Mouse (Mus musculus): ENCODE results near the gene Rptor. TPM values are rescaled to one million over a fixed set of nuclear protein-coding genes. Genes with fewer than 3 reads are reported as not detected.

Gene Rptor
- 10 to 100 TPM; 30.4 to 34.0 TPM for total RNA-seq (2021)
- long read RNA-seq, experiment 1, full-length matches to known transcripts: 4 of 19 reads
- long read RNA-seq, experiment 1, partial matches to known transcripts: 15 of 19 reads
- long read RNA-seq, experiment 1, other reads (novel, unspliced or antisense): 0 of 19 reads
- long read RNA-seq, experiment 2, partial matches to known transcripts: 3 of 3 reads
- long read RNA-seq, experiment 2, other reads (novel, unspliced or antisense): 0 of 3 reads

DNA sequence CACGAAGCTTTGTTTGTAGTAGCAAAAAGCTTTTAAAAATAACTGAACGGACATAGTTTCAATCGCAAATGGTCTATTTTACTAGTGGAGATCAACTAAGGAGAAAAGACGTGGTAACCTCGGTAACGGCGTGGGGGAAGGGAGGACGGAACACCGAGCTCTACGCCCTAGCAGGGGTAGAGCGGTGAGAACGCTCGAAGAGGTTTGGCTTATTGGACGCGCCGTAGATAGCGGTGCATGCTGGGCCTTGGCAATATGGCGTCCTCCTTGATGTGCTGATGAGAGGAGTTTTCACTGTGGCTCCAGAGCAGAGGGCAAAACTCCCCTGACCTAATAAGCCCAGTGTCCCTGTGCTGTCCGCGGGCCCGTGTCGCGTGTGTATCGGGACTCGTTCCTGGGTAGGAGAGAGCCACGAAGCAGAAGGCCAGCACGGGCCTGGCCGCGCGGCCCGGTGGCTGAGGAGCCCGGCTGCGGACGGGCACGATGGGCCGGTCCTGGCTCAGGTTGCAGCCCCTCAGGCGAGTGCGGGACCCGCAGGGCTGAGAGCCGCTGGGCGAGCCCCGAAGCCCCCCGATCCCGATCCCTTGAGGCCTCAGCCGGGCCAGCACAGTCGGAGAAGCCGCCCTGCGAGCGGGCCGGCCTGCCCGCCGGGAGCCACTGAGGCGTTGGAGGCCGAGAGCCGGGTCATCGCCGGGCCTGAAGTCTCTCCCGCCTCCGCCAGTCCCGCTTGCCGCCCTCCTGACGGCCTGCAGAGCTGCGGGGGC, at the start of gene Rptor:
Rptor (plus strand) TSS at position 143 of the 764 bp plus-strand sequence.
- peak; percentile 98 to 100 for DNase-seq

DNA sequence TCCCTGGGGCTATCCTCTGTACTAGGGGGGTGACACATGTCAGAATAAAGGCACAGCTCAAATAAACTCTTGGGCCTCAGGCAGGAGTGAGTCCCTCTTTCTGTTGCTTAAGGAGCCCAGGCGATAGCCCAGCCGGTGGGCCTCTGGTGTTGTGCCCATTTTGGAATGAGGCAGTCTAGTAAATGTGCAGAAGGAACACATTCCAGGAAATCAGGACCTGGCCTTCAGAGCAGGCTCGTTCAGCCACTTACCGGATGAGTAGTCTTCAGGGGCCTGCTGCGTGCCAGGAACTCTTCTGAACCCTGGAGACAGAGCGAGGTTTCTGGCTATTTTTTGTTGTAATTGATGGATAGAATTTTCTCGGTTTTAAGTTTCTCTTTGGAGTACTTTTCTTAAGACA, 48.0 kb upstream of the Rptor start:
- DNase-seq: no peak

DNA sequence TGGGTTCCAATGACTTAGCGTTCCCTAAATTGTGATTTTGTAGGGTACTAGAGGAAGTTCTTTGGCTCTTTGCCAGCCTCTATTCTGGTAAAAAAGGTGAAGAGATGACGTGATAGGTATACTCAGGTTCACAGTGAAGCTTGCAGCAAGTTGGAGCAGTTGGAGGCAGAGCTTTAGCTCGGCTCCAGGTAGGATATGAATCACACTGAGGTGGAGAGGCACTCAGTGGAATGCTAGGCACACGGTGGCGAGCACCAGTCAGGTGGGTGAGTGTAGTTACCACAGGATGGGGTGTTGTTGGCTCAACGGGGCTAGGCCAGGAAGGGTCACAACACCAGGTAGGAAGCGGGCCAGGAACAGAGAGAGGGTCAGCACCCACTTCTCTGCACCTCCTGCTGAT, 47.5 kb upstream of the Rptor start:
- DNase-seq: no peak

DNA sequence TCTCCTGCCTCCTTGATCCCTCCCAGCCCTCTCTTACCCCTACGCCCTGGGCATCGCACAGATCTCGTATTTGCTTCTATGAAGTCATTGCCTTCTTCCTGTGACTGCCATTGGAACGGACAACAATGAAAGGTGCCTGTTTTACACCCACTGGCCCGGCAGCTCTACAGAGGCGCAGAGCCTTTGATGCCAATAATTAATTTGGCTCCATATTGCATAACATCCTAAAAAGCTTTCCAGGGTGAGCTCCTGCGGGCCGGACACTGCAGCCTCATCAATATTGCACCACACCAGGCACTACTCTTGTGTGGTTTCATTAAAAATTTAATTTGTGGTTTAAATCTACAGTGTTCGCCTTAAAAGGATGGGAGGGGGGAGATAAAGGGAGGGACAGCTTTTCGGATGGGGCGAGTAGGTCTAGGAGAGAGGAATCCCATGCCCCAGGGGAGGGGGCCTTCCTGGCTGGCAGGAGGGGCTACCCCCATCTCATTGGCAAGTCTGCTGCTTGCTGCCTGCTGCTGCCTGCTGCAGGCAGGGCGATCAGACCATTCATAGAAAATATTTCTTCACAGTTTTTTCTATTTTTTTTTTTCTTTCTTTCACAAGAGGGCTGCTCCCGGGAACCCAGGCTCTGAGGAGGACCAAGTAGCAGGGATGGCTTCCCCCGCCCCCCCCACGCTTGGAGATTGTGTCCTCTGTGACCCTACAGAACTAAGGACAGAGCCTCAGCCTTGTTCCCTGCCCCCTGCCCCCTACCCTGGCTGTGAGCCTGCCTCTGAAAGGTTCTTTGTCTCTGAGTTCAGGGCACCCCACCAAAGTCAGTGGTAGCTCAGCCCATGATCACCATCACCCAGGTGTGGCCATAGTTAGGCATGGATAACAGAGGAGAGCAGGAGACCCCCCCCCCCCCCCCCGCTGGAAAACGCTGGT, 44.5 kb upstream of the Rptor start:
- no peak for DNase-seq

DNA sequence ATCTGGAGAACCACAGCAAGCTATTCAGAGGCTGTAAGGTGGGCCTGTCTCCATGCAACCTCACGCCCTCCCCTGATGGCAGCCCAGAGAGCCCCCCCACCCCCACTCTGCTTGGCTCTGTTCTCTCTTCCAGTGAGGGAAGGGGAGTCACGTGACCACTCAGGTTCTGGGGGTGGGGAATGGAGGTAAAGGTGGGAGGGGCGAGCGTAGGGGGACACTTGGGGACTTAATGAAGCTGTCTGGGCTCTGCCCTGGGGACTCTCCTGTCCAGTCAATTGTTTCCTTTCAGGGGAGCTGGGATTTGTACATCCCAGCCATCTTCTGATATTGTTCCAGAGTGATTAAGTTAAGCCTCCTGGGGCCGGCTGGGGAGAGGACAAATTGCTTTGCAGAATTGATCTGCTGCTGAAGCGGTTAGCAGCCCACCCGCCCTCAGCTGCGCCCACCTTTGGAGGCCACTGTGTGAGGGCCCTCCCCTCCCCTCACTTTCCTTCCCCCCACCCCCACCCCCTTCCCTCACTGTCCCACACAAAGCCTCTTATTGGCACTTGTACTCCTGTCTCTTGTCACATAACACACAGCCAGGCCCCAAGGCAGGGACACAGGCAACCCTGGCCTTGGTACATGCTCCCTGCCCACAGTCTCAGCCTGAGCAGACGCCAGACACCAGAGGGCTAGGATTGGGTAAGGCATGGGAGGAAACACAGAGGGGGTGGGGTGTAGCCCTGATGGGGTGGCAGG, 43.7 kb upstream of the Rptor start:
- DNase-seq: no peak

DNA sequence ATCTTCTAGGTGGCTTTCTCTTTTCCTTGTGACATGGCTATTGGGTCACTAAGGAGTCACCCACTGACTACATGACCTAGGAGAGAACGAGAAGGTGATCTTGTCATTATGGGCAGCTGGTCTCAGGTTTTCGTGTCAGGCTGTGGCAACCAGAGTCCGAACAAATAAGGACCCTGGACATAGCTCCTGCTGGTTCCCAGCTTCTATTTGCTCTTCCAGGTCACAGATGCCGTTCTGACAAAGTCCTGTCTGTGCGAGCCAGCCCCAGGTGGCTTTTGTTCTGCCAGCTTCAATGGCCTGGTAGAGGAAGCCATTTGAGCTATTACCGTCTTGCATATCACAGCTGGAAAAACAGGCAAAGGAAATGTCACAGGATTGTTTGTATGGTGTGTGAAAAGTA, 40.4 kb upstream of the Rptor start:
- DNase-seq: no peak

DNA sequence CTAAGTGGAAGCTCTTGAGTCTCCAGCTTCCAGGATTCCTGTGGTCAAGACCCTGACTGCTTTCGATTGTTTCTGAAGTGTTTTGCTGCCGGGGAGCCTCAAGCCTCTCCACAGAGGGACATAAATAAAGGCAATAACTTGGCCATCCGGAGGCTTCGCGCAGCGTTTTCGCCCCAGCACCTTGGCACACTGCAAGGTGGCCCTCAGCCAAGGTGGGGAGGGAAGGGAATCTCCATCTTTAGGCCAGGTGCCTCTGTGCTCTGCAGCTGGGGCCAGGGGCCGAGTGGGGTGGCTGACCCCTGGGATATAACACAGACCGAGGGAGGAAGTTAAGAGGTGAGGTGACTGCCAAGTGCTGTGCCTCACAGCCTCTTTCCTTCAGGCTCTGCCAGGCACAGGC, 39.5 kb upstream of the Rptor start:
- no peak for DNase-seq

DNA sequence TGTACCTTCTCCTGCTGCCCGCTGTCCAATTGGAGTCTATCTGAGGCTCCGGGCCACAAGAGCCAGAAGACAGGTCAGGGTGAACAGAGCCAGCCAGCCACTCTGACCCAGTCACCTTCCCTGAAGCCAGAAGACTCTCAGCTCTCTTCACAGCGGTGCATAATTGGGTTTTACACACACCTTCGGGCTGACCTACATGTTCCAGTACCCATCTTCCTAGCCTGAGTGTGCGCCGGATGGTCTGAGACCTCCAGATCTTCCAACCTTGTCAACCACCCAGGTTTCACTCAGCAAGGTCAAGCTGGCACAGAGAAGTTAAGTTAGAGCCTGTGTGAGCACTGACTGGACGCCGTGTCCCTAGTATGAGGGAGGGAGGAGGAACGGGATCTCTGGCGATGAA, 38.3 kb upstream of the Rptor start:
- DNase-seq: no peak

DNA sequence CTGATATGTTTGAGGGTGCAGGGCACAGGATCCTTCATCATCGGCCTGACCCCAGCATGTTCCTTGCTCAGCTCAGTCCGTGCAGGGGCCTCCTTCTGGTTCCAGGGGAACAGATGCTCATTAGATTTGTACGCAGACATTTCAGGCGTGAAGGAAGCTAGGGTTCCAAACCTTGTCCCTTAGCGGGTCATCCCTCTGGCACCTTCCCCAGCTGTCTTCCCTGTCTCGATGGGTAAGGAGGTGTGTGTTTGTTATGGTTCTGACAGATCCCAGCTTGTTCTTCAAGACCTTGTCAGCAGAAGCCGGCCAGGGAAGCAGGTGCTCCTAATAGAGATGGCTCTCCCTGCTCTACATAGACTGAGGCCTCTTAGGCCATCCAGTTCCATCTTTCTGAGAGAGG, 37.7 kb upstream of the Rptor start:
- DNase-seq: no peak

DNA sequence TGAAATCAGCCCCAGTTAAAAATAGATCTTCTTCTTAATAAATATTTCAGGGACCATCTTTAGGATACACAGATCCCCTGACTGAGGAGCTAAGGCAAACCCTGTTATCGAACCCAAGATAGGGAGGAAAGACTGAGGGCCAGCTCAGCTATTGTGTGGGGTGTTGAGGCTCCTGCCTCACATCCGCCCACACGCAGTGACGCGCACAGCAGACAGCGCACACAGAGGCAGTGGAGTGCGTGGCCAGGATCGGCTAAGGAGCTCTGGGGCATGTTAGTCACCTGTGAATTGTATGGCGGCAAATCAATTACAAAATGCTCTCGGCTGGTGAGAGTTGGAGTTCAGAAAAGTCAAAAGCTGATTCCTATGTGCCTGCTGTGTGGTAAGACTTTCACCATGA, 37.0 kb upstream of the Rptor start:
- no peak for DNase-seq

DNA sequence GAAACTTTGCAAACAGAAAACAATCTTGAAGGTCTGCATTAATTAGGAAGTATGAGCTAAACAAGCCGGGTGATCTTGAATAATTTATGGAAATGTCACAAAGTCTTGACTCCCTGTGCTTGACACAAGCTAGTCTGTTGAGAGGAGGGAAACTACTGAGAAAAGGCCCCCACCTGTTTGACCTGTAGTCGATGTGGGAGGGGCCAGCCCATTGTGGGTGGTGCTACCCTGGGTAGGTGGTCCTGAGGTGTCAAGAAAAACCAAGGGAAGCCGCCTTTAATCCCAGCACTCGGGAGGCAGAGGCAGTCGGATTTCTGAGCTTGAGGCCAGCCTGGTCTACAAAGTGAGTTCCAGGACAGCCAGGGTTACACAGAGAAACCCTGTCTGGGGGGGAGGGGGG, 36.5 kb upstream of the Rptor start:
- DNase-seq: no peak

DNA sequence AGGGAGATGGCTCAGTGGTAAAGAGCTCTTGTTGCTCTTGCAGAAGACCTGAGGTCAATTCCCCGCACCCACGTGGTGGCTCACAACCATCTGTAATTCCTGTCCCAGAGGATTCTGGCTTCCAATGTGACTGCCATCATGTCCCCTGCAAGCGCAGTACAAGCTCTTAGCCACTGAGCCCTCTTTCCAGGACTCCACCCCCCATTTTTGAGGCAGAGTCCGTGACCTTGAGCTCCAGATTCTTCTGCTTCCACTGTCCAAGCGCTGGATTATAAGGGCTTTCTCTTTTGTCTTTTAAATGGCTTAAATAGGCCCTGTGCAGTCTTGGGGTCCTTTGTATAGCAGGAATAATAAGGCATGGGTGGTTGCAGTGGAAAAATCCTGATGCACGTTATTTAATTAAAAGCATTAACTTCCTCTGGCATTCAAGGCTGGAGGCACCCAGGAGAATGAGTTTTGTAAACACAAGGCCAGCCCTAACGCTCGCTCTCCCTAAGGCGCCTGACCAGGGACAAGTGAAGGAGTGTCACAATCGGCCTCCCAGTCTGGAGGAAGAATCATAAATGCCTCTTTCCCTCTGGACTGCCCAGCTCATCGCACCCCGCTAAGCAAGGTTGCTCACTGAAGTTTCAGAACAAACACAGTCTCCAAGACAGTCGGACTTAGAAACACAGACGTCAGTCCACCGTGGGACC, 30.2 kb upstream of the Rptor start:
- no peak for DNase-seq

DNA sequence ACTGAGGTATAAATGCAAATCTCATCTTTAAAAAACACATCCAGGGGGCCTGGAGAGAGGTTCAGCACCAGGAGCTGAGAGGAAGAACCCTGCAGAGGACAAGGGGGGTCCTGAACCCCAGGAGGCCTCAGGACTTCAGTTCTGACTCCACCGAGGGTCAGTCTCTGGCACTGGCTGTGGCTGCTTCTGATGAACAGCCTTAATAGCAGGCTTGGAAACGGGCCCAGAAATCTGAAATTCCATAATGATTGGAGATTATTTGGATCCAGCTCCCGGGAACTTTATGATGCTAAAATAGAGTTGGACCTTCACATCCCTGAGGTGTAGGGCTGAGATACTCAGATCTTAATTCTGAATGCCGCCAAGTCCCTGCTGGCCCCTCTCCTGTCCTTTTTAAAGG, 25.9 kb upstream of the Rptor start:
- DNase-seq: no peak

DNA sequence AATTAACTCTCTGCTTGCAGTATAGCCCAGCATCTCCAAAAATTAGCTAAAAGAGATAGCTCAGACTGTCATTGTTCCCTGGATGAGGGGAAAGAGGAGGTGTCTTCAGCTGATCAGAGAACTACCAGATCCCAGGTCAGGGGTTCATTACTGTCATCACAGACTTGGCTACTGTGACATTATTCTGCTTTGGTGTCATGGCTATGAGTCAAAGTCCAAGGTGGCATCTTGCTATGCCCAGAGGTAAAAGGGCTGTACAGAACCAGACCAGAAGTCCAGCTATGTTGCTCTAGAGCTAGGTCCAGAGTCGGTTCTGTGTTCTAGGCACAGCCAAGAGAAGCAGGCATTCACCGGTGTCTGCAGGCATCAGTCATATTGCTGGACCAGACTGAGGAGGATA, 25.0 kb upstream of the Rptor start:
- DNase-seq: no peak

DNA sequence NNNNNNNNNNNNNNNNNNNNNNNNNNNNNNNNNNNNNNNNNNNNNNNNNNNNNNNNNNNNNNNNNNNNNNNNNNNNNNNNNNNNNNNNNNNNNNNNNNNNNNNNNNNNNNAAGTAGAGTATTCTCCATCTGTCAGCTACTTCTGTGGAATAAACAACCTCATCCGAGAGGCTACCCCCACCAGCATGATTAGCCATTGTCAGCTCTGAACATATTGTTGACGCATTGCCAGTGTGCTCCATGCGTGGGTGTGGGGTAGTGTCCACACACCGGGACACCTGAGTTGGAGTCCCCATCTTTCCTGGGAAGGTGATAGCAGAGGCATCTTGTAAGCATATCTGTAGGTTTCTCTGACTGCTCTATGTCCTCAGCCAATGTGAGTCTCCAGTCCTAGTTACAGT, 16.2 kb upstream of the Rptor start:
- no peak for DNase-seq

DNA sequence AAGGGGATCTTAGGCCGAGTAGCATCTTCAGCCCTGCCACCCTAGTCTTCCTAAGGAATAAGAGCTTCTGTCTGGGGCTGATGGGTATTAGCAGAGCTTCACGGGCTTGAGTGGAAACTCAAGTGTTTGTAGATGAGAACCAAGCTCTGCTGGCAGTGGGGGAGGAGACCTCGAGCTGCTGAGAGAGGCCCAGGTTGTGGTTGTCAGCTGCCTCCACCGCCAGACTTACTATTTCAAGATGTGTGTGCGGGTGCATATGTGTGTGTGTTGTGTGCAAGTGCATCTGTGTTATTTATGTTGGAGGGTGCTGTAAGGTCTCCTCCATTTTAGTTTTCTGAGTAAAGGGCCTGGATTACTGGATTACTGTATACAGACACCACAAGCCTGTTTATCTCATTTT, 15.6 kb upstream of the Rptor start:
- DNase-seq: no peak

DNA sequence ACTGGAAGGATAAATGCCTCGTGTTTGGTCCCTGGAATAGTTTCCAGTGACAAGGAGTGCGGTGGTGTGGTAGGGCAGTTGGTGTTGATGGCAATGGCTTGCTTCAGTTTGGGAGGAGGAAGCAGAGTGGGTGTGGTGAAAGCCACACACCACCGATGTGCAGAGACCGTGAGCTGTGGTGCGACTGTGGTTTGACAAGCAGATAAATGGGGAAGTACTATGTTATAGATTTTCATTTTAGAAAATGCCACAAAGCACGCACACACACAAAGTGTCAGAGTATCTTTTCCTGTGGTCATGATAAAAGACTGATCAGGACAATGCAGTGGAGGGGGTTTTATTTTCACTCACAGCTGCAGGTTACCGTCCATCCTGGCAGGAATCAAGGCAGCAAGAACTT, 13.5 kb upstream of the Rptor start:
- DNase-seq: no peak

DNA sequence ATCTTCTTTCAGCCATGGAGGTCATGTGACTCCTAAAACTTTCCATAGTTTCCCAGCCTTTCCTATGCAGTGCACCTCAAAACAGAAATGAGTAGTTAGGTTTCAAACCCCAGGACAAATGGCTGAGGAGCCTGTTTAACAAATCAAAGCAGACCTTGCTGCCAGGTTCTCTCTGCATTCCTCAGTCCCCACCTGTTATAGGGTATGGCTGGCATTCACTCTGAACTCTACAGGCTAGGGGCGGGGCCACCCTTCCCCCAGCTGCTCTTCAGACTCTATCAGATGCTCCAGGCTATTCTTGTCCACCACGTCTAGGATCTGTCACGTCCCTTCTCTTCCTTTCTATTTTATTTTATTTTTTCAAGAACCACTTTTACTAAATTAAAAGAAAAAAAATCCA, 8.7 kb upstream of the Rptor start:
- DNase-seq: no peak

DNA sequence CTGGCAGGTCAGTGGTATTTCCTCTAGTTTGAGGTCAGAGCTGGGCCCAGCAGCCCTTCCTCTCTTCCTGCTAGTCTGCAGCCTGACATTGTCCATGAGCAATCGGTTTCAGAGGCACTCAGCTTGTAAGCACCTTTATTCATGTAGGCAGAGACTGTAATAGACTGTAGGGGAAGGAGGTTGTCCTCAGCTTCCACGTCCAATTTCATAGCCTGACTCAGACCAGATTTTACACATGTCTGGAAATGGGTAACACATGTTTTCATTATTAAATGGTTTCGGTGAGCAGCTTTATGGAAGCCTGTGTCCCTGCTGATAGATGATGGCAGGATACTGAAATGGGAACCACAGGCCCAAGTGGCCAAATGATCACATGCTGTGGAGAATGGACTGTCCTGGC, 3.8 kb upstream of the Rptor start:
- no peak for DNase-seq

DNA sequence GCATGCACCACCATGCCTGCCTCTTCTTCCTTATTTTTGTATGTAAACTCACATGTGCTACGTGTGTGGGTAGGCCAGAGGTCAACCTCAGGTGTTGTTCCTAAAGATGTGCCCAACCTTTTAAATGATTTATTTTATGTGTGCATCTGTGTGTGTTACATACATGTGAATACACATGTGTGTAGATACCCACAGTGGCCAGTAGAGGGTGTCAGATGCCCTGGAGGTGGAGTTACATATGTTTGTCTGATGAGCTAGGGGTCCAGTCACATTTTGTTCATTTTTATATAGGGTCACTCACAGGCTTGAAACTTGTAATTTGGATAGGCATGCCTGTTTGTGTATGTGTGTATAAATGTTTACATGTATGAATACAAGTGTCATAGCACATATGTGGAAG, 2.4 kb upstream of the Rptor start:
- no peak for DNase-seq

DNA sequence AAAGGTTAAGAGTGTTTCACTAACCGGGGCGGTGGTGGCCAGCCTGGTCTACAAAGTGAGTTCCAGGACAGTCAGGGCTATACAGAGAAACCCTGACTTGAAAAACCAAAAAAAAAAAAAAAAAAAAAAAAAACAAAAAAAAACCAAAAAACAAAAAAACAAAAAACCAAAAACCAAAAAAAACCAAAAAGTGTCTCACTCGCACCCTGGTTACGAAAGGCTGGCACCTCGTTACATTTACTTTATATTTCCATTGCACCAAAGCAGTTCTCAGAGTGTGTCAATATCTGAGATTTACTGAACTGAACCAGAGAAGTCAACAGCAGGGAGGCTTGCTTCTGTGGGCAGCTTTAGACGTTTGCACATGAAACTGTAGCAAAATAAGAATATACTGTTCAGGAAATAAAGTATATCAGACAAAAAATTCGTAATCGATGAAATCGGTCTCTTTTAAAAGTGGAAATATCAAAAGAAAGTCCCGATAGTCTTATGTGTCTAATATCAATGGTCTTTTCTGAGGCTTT, 466 bp upstream of the Rptor start:
- peak in 1 of 2 experiments; percentile 32 for DNase-seq

DNA sequence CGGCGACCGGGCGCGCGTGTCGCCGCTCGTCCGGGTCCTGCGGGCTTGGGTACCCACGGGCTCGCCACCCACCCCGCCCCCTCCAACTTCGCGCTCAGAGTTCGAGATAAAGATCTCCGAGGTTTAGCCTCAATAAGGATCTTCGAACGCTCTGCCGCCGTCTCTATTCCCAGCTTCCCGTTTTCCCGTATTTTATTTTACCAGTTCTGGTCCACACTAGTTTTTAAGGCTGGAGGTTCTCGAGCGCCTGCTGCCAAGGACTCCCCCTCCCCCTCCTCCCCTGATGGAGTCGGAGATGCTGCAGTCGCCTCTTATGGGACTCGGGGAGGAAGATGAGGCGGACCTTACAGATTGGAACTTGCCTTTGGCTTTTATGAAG, 811 bp downstream of the Rptor start:
- no peak for DNase-seq
